Mouse (Mus musculus): Measurements from ENCODE around the gene Cetn3. TPM values are rescaled to one million over a fixed set of nuclear protein-coding genes. Genes with fewer than 3 reads are reported as not detected.
A peak's percentile ranks its signal among the peaks of the same experiment; 100 is the strongest.

The Cetn3 gene
- total and polyA plus RNA-seq, 2 experiments from 2014 or later, result 58.3 to 326 TPM

DNA sequence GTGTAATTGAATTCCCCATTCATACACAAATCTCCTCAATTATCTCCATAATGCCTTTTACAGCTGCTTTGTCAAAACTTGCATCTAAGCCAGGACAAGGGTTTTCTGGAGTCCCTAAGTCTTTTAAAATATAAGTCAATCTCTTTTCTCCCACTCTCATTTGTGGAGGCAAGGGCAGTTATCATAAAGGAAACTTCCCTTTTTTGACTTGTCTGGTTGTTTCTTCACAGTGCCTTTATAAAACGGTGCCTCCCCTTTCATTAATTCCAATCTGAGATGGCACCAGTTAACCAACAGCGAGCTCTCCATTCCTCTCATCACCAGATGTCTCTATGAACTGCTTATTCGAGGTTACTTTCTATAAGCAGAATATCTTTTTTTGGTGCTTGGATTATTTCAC lies 6.7 kb upstream of the Cetn3 start:
- H3K36me3 ChIP-seq (ENCODE audit: insufficient read depth, low read length), result no peaks in the 10 kb centered on the region
- no peak overlapping the region for H3K27ac ChIP-seq (ENCODE audit: low read depth, low read length)
- H3K9ac ChIP-seq (replicated peaks; ENCODE audit: low read length, poor library complexity, severe bottlenecking), result no peak overlapping the region
- TF ChIP-seq CTCF (IDR thresholded peaks at IDR 0.05), result no peak
- H3K4me2 ChIP-seq (ENCODE audit: low read depth, low read length, poor library complexity, severe bottlenecking), result no peak overlapping the region
- no peaks in the 10 kb centered on the region for H3K27me3 ChIP-seq (ENCODE audit: insufficient read depth, low read length)
- no peak for ATAC-seq (ENCODE audit: low FRiP score)
- H3K9me3 ChIP-seq (ENCODE audit: low read length), result no peaks in the 10 kb centered on the region
- no peak overlapping the region for H3K4me3 ChIP-seq (ENCODE audit: low read depth, low read length)
- H3K4me1 ChIP-seq (ENCODE audit: insufficient read depth, low read length), result no peaks in the 10 kb centered on the region
- no peak for DNase-seq (ENCODE audit: low spot score)
- 82% methylated on average over 3 of the region's 3 CpGs for WGBS

DNA sequence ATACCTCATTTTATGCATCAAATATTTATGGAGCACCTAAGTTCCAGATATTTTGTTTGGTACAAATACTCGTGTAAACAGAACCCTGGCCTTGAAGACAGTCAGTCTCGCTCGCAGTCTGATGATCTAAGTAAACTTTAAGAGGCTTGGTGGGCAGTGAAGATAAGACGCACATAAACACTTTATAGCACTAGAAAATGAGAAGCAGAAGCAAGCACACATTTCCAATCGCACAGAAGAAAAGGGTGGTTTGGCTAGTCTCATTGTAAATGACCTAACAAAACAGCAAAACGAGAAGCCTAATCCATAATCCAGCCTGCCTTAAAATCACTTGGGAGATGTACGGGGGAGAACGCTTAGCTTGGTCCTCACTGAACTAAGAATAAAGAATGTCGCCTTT lies 402 bp upstream of the Cetn3 start:
- Histone ChIP-seq H3K27me3 (ENCODE audit: insufficient read depth, low read length) (no peaks in the 10 kb centered on the region), H3K9me3 (ENCODE audit: low read length) (no peaks in the 10 kb centered on the region), H3K36me3 (ENCODE audit: insufficient read depth, low read length) (peaks cover 3% of the 10 kb centered on the region; the same call in 1 of the 2 replicates), H3K4me3 (ENCODE audit: low read depth, low read length) (peak overlapping the region; percentile 61), H3K4me1 (ENCODE audit: insufficient read depth, low read length) (peaks cover 7% of the 10 kb centered on the region; the same call in 1 of the 2 replicates), H3K27ac (ENCODE audit: low read depth, low read length) (peak overlapping the region; percentile 99), H3K9ac (replicated peaks; ENCODE audit: low read length, poor library complexity, severe bottlenecking) (peak overlapping the region; percentile 50), H3K4me2 (ENCODE audit: low read depth, low read length, poor library complexity, severe bottlenecking) (peak overlapping the region; percentile 48)
- no peak for TF ChIP-seq CTCF (IDR thresholded peaks at IDR 0.05)
- DNase-seq (ENCODE audit: low spot score) (no peak), ATAC-seq (ENCODE audit: low FRiP score) (no peak)
- 43% methylated on average over 9 of the region's 9 CpGs for WGBS

DNA sequence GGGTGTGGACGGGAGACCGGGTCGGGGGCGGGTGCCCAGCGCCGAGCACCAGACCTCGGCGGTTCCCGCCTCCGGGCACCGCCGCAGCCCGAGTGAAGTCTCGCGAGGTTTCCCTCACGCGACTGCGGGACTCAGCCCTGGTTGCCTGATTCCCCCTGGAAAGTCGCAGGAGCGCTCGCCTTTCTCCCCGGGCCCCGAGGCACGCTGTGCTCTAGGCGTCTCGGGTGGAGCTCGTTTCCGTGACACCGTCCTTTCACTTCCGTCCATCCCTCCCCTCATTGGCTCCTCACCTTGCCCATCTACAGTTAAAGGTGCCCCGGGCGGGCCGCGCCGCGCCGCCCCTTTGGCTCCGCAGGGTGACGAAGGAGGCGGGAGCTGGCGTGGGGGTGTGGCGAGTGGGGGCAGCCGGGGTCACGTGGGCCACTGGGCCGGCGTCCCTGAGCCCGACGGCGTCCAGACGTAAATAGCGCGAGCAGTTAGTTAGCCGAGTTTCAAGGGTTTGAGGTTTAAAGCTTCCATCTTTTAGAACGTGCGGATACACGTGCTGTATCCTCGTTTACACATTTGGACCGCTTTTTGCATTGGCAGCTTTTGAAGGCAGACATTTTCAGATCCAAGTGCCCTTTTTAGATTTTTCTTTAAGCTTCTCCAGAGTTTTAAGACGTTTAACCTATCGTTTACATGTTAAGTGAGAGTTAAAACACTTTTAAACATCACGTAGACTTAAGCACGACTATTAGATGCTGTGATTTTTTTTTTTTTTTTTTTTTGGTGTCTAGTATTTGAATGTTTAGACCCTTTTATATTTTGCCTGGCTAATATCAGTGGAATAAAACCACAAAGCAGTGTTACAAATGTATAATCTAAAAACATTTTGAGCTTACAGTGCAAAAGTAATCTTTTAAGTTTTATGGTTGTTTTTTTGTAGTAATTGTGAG lies 797 bp downstream of the Cetn3 start:
- Histone ChIP-seq H3K4me1 (ENCODE audit: insufficient read depth, low read length) (peaks cover 7% of the 10 kb centered on the region; the same call in 1 of the 2 replicates), H3K27ac (ENCODE audit: low read depth, low read length) (peak overlapping the region; percentile 99), H3K4me3 (ENCODE audit: low read depth, low read length) (peak overlapping the region; percentile 61), H3K9ac (replicated peaks; ENCODE audit: low read length, poor library complexity, severe bottlenecking) (peak overlapping the region; percentile 86), H3K36me3 (ENCODE audit: insufficient read depth, low read length) (peaks cover 3% of the 10 kb centered on the region; the same call in 1 of the 2 replicates), H3K4me2 (ENCODE audit: low read depth, low read length, poor library complexity, severe bottlenecking) (peak overlapping the region; percentile 48), H3K9me3 (ENCODE audit: low read length) (no peaks in the 10 kb centered on the region), H3K27me3 (ENCODE audit: insufficient read depth, low read length) (no peaks in the 10 kb centered on the region)
- no peak for TF ChIP-seq CTCF (IDR thresholded peaks at IDR 0.05)
- peak; percentile 97 for ATAC-seq (ENCODE audit: low FRiP score)
- 1% methylated on average over 55 of the region's 62 CpGs for whole genome bisulfite sequencing
- DNase-seq (ENCODE audit: low spot score), result peak; percentile 96

DNA sequence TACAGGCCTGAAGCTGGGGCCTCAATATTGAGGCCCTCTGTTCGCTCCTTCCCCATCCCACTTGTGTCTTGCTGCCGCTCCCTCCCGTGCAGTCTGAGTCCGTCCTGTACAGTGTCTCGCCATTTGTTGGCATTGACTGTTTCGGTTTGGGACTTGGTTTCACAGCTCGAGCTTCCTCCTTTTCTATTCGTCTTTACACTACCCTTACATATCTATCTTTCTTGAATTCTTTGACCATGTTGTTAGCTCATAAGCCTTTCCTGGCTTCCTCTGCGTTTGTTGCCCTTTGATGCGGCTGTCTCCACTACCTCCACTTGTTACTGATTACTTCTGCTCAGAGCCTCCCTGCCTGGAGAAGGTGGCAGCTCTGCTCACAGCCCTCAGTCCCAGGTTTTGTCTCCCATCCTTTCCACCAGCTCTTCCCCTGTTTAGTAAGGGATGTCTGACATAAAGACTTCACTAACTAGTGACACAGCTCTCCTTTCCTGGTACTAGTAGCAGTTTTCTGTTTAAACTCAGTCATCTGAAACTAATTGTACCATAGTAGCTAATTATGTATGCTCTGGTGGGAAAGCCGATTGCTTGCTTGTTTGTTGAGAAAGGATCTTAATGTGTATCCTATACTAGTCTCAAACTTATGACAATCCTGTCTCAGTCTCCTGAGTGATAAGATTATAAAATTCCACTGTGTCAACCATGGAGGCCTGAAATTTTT lies 3.0 kb downstream of the Cetn3 start:
- ATAC-seq (ENCODE audit: low FRiP score) (no peak), DNase-seq (ENCODE audit: low spot score) (no peak)
- H3K4me3 ChIP-seq (ENCODE audit: low read depth, low read length), result no peak overlapping the region
- no peaks in the 10 kb centered on the region for H3K27me3 ChIP-seq (ENCODE audit: insufficient read depth, low read length)
- no peak overlapping the region for H3K9ac ChIP-seq (replicated peaks; ENCODE audit: low read length, poor library complexity, severe bottlenecking)
- no peaks in the 10 kb centered on the region for H3K9me3 ChIP-seq (ENCODE audit: low read length)
- TF ChIP-seq CTCF (IDR thresholded peaks at IDR 0.05), result no peak
- H3K36me3 ChIP-seq (ENCODE audit: insufficient read depth, low read length), result peaks cover 3% of the 10 kb centered on the region; the same call in 1 of the 2 replicates
- H3K27ac ChIP-seq (ENCODE audit: low read depth, low read length), result no peak overlapping the region
- peaks cover 7% of the 10 kb centered on the region; the same call in 1 of the 2 replicates for H3K4me1 ChIP-seq (ENCODE audit: insufficient read depth, low read length)
- 75% methylated on average over 11 of the region's 11 CpGs for WGBS
- peak overlapping the region; percentile 12; the same call in 1 of the 2 replicates for H3K4me2 ChIP-seq (ENCODE audit: low read depth, low read length, poor library complexity, severe bottlenecking)

DNA sequence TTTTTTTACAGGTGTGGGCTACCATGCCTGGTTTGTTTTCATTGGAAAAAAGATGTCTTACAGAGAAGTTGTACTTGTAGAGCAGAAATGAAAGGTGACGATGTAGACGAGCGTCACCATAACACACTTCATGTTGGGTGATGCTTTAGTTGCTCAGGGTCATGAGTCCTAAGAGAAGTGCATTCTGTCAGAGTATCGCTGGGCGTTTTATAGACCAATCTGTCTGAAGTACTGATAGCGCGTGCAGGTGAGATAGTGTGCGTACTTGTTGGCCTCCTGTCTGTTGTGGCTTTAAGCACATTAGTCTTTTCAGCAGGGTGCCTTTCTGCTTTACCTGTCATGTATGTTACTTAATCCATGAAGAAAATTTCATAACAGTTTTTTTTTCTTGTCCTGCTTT lies 7.3 kb downstream of the Cetn3 start:
- no peak overlapping the region for H3K9ac ChIP-seq (replicated peaks; ENCODE audit: low read length, poor library complexity, severe bottlenecking)
- ATAC-seq (ENCODE audit: low FRiP score), result no peak
- no peak overlapping the region for H3K4me2 ChIP-seq (ENCODE audit: low read depth, low read length, poor library complexity, severe bottlenecking)
- H3K4me1 ChIP-seq (ENCODE audit: insufficient read depth, low read length), result 0 out of 2 replicates have a peak, but pooled peaks cover under 1% of the 10 kb centered on the region
- H3K27me3 ChIP-seq (ENCODE audit: insufficient read depth, low read length), result no peaks in the 10 kb centered on the region
- WGBS, result 98% methylated on average over 8 of the region's 8 CpGs
- no peak for DNase-seq (ENCODE audit: low spot score)
- no peaks in the 10 kb centered on the region for H3K9me3 ChIP-seq (ENCODE audit: low read length)
- no peak overlapping the region for H3K27ac ChIP-seq (ENCODE audit: low read depth, low read length)
- peaks cover 5% of the 10 kb centered on the region; the same call in 1 of the 2 replicates for H3K36me3 ChIP-seq (ENCODE audit: insufficient read depth, low read length)
- no peak for TF ChIP-seq CTCF (IDR thresholded peaks at IDR 0.05)
- H3K4me3 ChIP-seq (ENCODE audit: low read depth, low read length), result no peak overlapping the region

Data from midbrain, postnatal 0 days (tissue).